Mouse (Mus musculus) heart, embryonic 11.5 days (tissue): ENCODE data around the gene Stx2. TPM values are rescaled to one million over a fixed set of nuclear protein-coding genes. Genes with fewer than 3 reads are reported as not detected.

Experiments
- ATAC-seq: fragments of 200-750 bp; cut with Nextera tagmentation; replicated peaks from 2 replicates; pipeline ENCODE4 v1.8.0; 2017; ENCODE audit warnings: moderate library complexity; ENCODE audit not compliant: insufficient number of reproducible peaks, low FRiP score, low TSS enrichment
- H3K27ac ChIP-seq: fragments of 300-500 bp; sonication (generic); 2 replicates; pipeline ENCODE4 v1.5.1; 2014; ENCODE audit warnings: mild to moderate bottlenecking, low read depth, low read length
- H3K27me3 ChIP-seq: fragments of 300-500 bp; sonication (generic); 2 replicates; pipeline ENCODE4 v1.6.1; 2014; ENCODE audit warnings: mild to moderate bottlenecking, low read length, mixed read lengths; ENCODE audit not compliant: control insufficient read depth, insufficient read depth
- H3K36me3 ChIP-seq: fragments of 300-500 bp; sonication (generic); 2 replicates; pipeline ENCODE4 v1.6.1; 2014; ENCODE audit warnings: mild to moderate bottlenecking, low read length, moderate library complexity, mixed read lengths; ENCODE audit not compliant: control insufficient read depth, insufficient read depth
- H3K4me1 ChIP-seq: fragments of 300-500 bp; sonication (generic); 2 replicates; pipeline ENCODE4 v1.6.1; 2014; ENCODE audit warnings: low read length; ENCODE audit not compliant: control insufficient read depth, insufficient read depth
- H3K4me2 ChIP-seq: fragments of 300-500 bp; sonication (generic); 2 replicates; pipeline ENCODE4 v1.6.1; 2014; ENCODE audit warnings: mild to moderate bottlenecking, moderate library complexity
- H3K4me3 ChIP-seq: fragments of 300-500 bp; sonication (generic); 2 replicates; pipeline ENCODE4 v1.5.1; 2014; ENCODE audit warnings: low read depth, low read length
- H3K9ac ChIP-seq: fragments of 300-500 bp; sonication (generic); 2 replicates; pipeline ENCODE4 v1.6.1; 2014; ENCODE audit warnings: mild to moderate bottlenecking, low read depth, low read length, moderate library complexity
- H3K9me3 ChIP-seq: fragments of 300-500 bp; sonication (generic); replicated peaks from 2 replicates; pipeline ENCODE4 v1.6.1; 2016; ENCODE audit warnings: low read length; ENCODE audit not compliant: control insufficient read depth
- WGBS: fragments of 180-500 bp; shearing (Covaris S2); extraction: QIAGEN DNeasy Blood & Tissue Kit; methylation state at CpG from one replicate; pipeline ENCODE4 v1.1.7; 2014; ENCODE audit not compliant: insufficient replicate concordance; 5-methylcytosine and 5-hydroxymethylcytosine counted together
- polyA plus RNA-seq: library from polyadenylated mRNA; unstranded; fragments of >200 nt; fragmentation: Nextera tagmentation; extraction: Ambion mirVana; gene quantifications from 2 replicates; pipeline ENCODE4 v1.2.1, GENCODE M21; 2014

The Stx2 gene
- polyA plus RNA-seq, 1 experiment from 2014 or later = 24.2 TPM

DNA sequence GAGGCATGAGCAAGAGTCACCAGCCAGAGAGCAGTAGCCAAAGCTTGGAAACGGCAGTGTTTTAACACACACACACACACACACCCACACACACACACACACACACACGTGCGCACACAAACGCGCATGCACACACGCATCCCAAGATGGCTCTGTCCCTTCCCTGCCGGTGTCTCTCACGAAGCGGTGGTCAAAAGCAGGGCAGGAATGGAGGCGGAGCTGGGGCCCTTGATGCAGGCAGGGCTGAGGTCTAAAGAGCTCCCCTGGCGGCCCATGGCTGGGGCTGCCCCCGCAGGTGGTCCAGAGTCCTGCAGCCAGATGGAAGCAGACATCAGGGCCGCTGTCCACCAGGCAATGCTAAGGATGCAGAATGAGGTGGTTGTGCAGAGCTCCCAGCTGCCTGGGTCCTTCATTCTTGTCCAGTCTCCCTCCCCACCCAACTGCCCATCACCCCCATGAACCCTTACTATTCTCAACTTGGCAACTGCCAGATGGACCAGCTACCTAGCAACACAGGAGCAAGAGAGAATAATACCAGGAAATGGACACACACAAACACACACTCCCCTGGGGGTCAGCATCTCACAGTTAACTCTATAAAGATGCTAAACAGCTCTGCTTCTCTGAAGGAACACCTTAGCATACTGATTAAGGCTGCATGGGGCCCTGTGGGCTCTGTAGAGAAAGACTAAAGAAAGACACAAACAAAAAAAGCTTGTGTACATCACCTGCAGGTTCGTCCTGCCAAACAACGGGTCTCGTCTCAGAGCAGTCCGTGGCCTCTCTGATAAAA is 54.9 kb downstream of the Stx2 start, which contains the start of gene Rimbp2:
Rimbp2 (minus strand) TSS at position 209 of the 793 bp plus-strand sequence.
- Histone ChIP-seq H3K9me3 (peaks cover 2% of the 10 kb centered on the region; the same call in 1 of the 2 replicates), H3K27ac (no peak within 1 kb of the TSS), H3K4me3 (peak within 1 kb of the TSS; percentile 45), H3K4me2 (peak within 1 kb of the TSS; percentile 87), H3K27me3 (peaks cover 14% of the 10 kb centered on the region), H3K9ac (peak within 1 kb of the TSS; percentile 56; the same call in 1 of the 2 replicates), H3K4me1 (no peaks in the 10 kb centered on the region), H3K36me3 (no peaks in the 10 kb centered on the region)
- ATAC-seq = peak; percentile 58; the same call in 1 of the 2 replicates
- 13% methylated on average over 16 of the region's 17 CpGs for WGBS

DNA sequence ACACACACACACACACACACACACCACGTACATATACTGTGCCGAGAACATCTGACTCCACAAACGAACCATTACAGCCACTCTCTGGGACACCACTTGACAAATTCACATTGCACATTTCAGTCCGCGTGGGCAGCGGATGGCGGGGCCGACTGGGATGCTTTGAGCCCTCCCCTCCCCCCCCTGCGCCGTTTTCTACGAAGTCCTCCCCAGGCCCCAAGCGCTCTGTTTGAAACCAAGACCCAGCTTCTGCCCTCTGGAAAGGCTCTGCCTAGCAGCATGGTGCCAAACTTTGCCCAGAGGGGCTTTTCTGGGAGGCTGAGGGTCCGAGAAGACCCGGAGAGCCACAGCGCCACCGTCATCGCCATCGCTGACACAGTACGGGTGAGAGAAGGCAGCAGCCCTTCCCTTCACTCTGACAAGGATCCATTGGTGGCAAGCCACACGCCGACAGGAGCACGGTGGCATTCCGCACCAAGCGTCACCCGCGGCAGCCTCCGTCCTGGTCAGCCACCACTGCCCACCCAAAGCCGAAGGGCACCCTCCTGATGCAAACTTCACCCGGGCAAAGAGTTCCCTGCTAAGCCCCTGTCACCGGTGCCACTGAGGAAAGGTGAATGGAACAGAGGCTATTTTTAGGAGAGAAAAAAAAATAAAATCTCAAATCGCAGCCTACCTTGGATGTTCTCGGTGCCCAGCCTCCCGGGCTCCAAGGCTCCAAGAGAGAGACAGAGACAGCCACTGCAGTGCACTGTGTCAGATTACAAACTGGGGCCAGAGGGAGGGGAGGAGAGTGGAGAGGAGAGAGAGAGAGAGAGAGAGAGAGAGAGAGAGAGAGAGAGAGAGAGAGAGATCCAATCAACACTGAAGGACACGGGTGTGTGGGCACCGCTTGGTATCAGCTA is 55.8 kb downstream of the Stx2 start:
- no peak for ATAC-seq
- Histone ChIP-seq H3K9me3 (peaks cover 2% of the 10 kb centered on the region; the same call in 1 of the 2 replicates), H3K4me3 (peak overlapping the region; percentile 45), H3K9ac (peak overlapping the region; percentile 56; the same call in 1 of the 2 replicates), H3K36me3 (no peaks in the 10 kb centered on the region), H3K27ac (no peak overlapping the region), H3K4me2 (peak overlapping the region; percentile 87), H3K4me1 (no peaks in the 10 kb centered on the region), H3K27me3 (peaks cover 14% of the 10 kb centered on the region)
- 1% methylated on average over 35 of the region's 35 CpGs for WGBS

DNA sequence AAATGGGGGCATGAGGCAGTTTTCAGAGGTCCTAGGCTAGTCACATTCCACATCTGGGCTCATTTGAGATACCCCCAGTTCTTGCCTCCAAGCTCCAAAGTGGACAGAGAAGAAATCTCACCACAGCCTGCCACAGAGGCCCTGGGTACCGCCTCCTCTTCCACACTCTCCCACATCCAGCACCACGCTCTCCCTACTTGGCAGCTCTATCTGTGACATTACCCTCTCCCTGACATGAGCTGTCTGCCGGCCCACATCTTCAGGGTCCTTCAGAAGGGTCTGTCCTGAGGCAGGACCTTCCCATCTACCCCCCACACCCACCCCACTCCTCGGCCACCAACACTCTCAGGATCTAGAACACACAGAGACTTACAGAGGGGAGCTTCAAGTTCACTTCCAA is 56.9 kb downstream of the Stx2 start:
- 23% methylated on average over 4 of the region's 4 CpGs for WGBS
- peaks cover 2% of the 10 kb centered on the region for H3K9me3 ChIP-seq
- H3K36me3 ChIP-seq = no peaks in the 10 kb centered on the region
- H3K4me2 ChIP-seq = no peak overlapping the region
- H3K27ac ChIP-seq = no peak overlapping the region
- ATAC-seq = no peak
- no peaks in the 10 kb centered on the region for H3K4me1 ChIP-seq
- H3K9ac ChIP-seq = no peak overlapping the region
- H3K4me3 ChIP-seq = no peak overlapping the region
- H3K27me3 ChIP-seq = peaks cover 14% of the 10 kb centered on the region

DNA sequence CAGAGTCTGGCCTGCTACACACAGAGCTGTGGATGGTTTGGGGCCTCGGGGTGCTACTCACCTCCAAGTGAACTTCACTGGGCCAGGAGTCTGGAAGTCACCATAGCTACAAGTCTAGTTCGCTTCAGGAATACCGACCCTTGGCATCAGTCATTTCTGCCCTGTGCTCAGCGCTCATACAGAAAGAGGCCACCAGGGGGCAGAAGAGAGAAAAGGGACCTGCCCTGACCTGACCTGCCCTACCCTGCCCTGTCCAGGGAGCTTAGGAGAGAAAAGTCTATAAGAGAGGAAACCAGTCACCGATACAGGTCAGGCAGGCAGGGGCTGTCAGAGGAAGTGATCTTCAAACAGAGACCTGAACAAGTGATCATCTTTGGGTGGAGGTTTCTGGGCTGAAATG is 61.3 kb downstream of the Stx2 start:
- Histone ChIP-seq H3K36me3 (no peaks in the 10 kb centered on the region), H3K27me3 (peaks cover 9% of the 10 kb centered on the region), H3K4me2 (no peak overlapping the region), H3K9ac (no peak overlapping the region), H3K9me3 (no peaks in the 10 kb centered on the region; the same call in 1 of the 2 replicates), H3K4me1 (no peaks in the 10 kb centered on the region), H3K4me3 (no peak overlapping the region), H3K27ac (no peak overlapping the region)
- ATAC-seq = no peak
- 68% methylated on average over 5 of the region's 5 CpGs for WGBS

DNA sequence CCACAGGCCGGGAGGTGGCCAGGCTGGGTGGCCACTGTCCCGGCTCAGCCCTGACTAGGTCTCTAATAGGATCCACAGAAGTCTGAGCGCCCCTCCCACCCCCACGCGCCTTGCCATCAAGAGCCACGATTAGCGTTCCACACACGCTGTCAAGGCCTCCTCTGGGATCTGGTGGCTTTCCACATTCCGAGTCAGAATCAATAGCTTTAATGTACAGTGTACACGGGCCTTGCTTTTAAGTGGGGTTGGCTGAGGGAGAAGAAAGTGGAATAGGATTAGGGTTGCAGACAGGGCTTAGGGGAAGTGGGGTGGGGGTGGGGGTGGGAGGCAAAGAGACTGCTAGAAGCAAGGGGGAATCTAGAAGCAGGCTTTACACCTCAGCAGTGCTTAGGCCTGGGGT is 67.9 kb downstream of the Stx2 start:
- 69% methylated on average over 10 of the region's 10 CpGs for WGBS
- Histone ChIP-seq H3K36me3 (no peaks in the 10 kb centered on the region), H3K9ac (no peak overlapping the region), H3K27ac (no peak overlapping the region), H3K4me2 (no peak overlapping the region), H3K4me3 (no peak overlapping the region), H3K27me3 (no peaks in the 10 kb centered on the region), H3K4me1 (no peaks in the 10 kb centered on the region), H3K9me3 (no peaks in the 10 kb centered on the region)
- ATAC-seq = no peak

DNA sequence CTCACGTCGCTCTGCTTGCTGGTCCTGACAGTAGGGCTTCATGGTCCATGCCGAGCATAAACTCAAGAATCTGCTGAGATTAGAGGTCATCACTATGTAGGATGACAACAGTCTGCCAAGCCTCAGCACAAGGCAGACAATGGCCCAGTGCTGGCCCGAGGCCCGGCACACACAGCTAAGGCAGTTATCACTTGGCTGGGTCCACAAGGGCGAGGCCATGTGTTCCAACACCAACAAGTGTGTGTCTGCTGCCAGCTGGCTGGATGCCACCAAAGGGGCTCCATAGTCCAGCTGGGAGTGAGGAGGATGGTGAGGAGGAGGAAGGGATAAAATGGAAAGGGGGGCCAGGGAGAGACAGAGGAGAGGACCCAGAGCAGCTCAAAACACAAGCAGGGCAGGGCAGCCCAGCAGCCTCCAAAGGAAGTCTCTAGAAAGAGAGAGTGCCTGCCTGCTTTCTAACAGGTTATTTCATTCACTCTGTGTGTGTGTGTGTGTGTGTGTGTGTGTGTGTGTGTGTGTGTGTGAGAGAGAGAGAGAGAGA is 72.9 kb downstream of the Stx2 start:
- ATAC-seq = peak; percentile 64; the same call in 1 of the 2 replicates
- no peaks in the 10 kb centered on the region for H3K27me3 ChIP-seq
- H3K36me3 ChIP-seq = no peaks in the 10 kb centered on the region
- no peaks in the 10 kb centered on the region for H3K9me3 ChIP-seq
- no peaks in the 10 kb centered on the region for H3K4me1 ChIP-seq
- WGBS = 66% methylated on average over 6 of the region's 6 CpGs
- H3K9ac ChIP-seq = no peak overlapping the region
- no peak overlapping the region for H3K4me2 ChIP-seq
- H3K4me3 ChIP-seq = no peak overlapping the region
- no peak overlapping the region for H3K27ac ChIP-seq

Other genes with a start within 250 kb of the Stx2 start
- gene Rimbp2, start 55.1 kb downstream of the Stx2 start, polyA plus RNA-seq = 0.03 and 0.39 TPM in 2 replicates
- gene Ran, start 11.5 kb upstream of the Stx2 start, polyA plus RNA-seq = 499 and 500 TPM in 2 replicates
- 0.23 and 0.31 TPM in 2 replicates for gene Adgrd1, start 88.2 kb upstream of the Stx2 start, polyA plus RNA-seq